In the genomic region with DNA sequence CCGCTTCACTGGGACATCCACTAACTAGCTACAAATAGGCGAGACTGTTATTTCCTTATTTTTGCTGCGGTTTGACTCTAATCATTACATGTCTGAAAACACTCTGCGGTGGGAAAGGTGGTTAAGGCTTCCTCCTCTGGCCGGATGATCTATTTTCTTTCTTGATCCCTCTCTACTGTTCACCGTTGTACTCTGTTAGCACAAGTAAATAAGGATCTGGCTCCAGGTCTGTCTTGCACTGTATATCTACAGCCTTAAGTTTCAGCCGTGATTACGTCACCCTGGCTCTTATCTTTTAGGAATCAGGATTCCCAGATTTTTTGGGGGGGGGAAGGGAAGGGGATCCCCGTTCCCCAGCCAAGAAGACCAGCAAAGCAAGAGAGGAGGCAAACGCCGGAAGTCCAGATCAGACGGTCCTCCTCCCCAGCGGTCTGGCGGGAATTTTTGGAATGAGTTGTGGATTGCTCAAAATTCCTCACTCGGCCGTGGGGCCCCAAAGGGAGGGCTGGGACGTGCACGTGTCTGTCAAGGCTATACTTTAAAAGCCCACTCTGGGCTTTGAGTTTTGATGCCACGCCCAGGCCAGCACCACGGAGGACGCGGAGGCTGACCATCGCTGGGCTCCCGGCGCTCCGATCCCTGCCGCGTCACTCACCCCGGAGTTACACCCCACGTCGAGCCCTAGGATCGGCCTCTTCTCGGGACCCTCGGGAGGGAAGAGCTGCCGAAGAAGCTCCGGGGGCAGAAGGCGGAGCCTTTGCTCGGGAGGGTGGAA, we compare ENCODE assay signal across 8 mouse cellular contexts. TPM values are rescaled to one million over a fixed set of nuclear protein-coding genes. Genes with fewer than 3 reads are reported as not detected.
A peak's percentile ranks its signal among the peaks of the same experiment; 100 is the strongest.
DNase-seq lines count a peak whose midpoint lies in the region; ATAC-seq and TF ChIP-seq lines count a peak whose summit lies in the region.

No protein-coding gene starts in this region.

- TF ChIP-seq CTCF in layer of hippocampus, adult 2 months (conservative IDR thresholded peaks at IDR 0.05): no peak

- H3K4me2 ChIP-seq in hindbrain, embryonic 15.5 days: peak overlapping the region; percentile 66
- H3K4me2 ChIP-seq in limb, embryonic 11.5 days (ENCODE audit: low read depth, severe bottlenecking): peak overlapping the region; percentile 79

- no peaks in the 10 kb centered on the region for H3K27me3 ChIP-seq in hindbrain, embryonic 15.5 days
- H3K27me3 ChIP-seq in limb, embryonic 11.5 days (ENCODE audit: control insufficient read depth, insufficient read depth, low read length): no peaks in the 10 kb centered on the region
- H3K27me3 ChIP-seq in midbrain, embryonic 10.5 days (ENCODE audit: low read depth, poor library complexity, severe bottlenecking): peaks cover 4% of the 10 kb centered on the region; the same call in 1 of the 2 replicates

- peak in 1 of 2 experiments; percentile 31 for DNase-seq in layer of hippocampus, adult 2 months (ENCODE audit: low spot score in 2 of 2)
- DNase-seq in layer of hippocampus, adult 9-10 months (ENCODE audit: low spot score): no peak
- DNase-seq in cerebellum, adult 9-10 months: peak; percentile 53
- peak; percentile 35 for DNase-seq in frontal cortex, postnatal 36 days (ENCODE audit: low spot score in 2 of 2)
- DNase-seq in limb, embryonic 11.5 days (ENCODE audit: low spot score): peak; percentile 76
- no peak for DNase-seq in midbrain, embryonic 10.5 days (ENCODE audit: low spot score)
- peak; percentile 32 for DNase-seq in skeletal muscle tissue, adult 2 months (ENCODE audit: low read depth, low spot score)

- peak; percentile 72 for ATAC-seq in hindbrain, embryonic 15.5 days (ENCODE audit: low FRiP score, low read depth)
- peak; percentile 71 for ATAC-seq in limb, embryonic 11.5 days (ENCODE audit: insufficient number of reproducible peaks, low FRiP score, low TSS enrichment, low read depth)

- peaks cover 6% of the 10 kb centered on the region; the same call in 1 of the 2 replicates for H3K36me3 ChIP-seq in hindbrain, embryonic 15.5 days
- peaks cover 4% of the 10 kb centered on the region; the same call in 1 of the 2 replicates for H3K36me3 ChIP-seq in limb, embryonic 11.5 days (ENCODE audit: control insufficient read depth, insufficient read depth, low read length)
- peaks cover 27% of the 10 kb centered on the region for H3K36me3 ChIP-seq in midbrain, embryonic 10.5 days

- H3K27ac ChIP-seq in layer of hippocampus, adult 2 months: peak overlapping the region; percentile 94
- H3K27ac ChIP-seq in hindbrain, embryonic 15.5 days (replicated peaks): peak overlapping the region; percentile 87
- H3K27ac ChIP-seq in limb, embryonic 11.5 days (replicated peaks; ENCODE audit: low read depth, low read length): peak overlapping the region; percentile 68
- peak overlapping the region; percentile 96 for H3K27ac ChIP-seq in midbrain, embryonic 10.5 days (replicated peaks)

- 5% methylated on average over 38 of the region's 38 CpGs for WGBS in hindbrain, embryonic 15.5 days
- WGBS in limb, embryonic 11.5 days: 6% methylated on average over 38 of the region's 38 CpGs
- WGBS in midbrain, embryonic 10.5 days: 8% methylated on average over 38 of the region's 38 CpGs

- H3K4me1 ChIP-seq in hindbrain, embryonic 15.5 days (replicated peaks): peaks cover 31% of the 10 kb centered on the region
- no peaks in the 10 kb centered on the region for H3K4me1 ChIP-seq in limb, embryonic 11.5 days (ENCODE audit: control insufficient read depth, insufficient read depth, low read length)
- H3K4me1 ChIP-seq in midbrain, embryonic 10.5 days: peaks cover 25% of the 10 kb centered on the region

- peak overlapping the region; percentile 94 for H3K4me3 ChIP-seq in layer of hippocampus, adult 2 months
- H3K4me3 ChIP-seq in hindbrain, embryonic 15.5 days: peak overlapping the region; percentile 72
- H3K4me3 ChIP-seq in limb, embryonic 11.5 days (ENCODE audit: low read depth, low read length): peak overlapping the region; percentile 71
- peak overlapping the region; percentile 83 for H3K4me3 ChIP-seq in midbrain, embryonic 10.5 days

- H3K9me3 ChIP-seq in hindbrain, embryonic 15.5 days: no peaks in the 10 kb centered on the region
- no peaks in the 10 kb centered on the region; the same call in 1 of the 2 replicates for H3K9me3 ChIP-seq in limb, embryonic 11.5 days (ENCODE audit: control insufficient read depth, low read length)
- H3K9me3 ChIP-seq in midbrain, embryonic 10.5 days (replicated peaks): no peaks in the 10 kb centered on the region; the same call in 1 of the 2 replicates

- peak overlapping the region; percentile 77 for H3K9ac ChIP-seq in hindbrain, embryonic 15.5 days
- H3K9ac ChIP-seq in limb, embryonic 11.5 days (ENCODE audit: low read length): peak overlapping the region; percentile 81

RNA-seq across cellular contexts. Expression of a gene that starts 0.5 kb away (rescaled TPM):
- total RNA-seq in layer of hippocampus, adult 2 months (2021): 1 to 10 TPM; 4.0 to 5.5 TPM
- 16.4 and 17.7 TPM in 2 replicates for polyA plus RNA-seq in hindbrain, embryonic 15.5 days (2015; fragmentation: Nextera tagmentation; extraction: Ambion mirVana)
- 17.8 and 20.2 TPM in 2 replicates for polyA plus RNA-seq in limb, embryonic 11.5 days (2014; fragmentation: Nextera tagmentation; extraction: Ambion mirVana)
- 21.3 and 22.1 TPM in 2 replicates for polyA plus RNA-seq in midbrain, embryonic 10.5 days (2016; fragmentation: Nextera tagmentation; extraction: Ambion mirVana)

RNA-seq across cellular contexts. Expression of a gene that starts 16.4 kb away (rescaled TPM):
- total RNA-seq in layer of hippocampus, adult 2 months (2021): 10 to 100 TPM; 17.1 to 18.5 TPM
- polyA plus RNA-seq in hindbrain, embryonic 15.5 days (2015; fragmentation: Nextera tagmentation; extraction: Ambion mirVana): 14.7 and 17.1 TPM in 2 replicates
- 14.2 and 15.6 TPM in 2 replicates for polyA plus RNA-seq in limb, embryonic 11.5 days (2014; fragmentation: Nextera tagmentation; extraction: Ambion mirVana)
- polyA plus RNA-seq in midbrain, embryonic 10.5 days (2016; fragmentation: Nextera tagmentation; extraction: Ambion mirVana): 11.0 and 11.3 TPM in 2 replicates

RNA-seq across cellular contexts. Expression of a gene that starts 54.0 kb away (rescaled TPM):
- 100 to 1,000 TPM; 394 to 431 TPM for total RNA-seq in layer of hippocampus, adult 2 months (2021)
- 42.2 and 48.7 TPM in 2 replicates for polyA plus RNA-seq in hindbrain, embryonic 15.5 days (2015; fragmentation: Nextera tagmentation; extraction: Ambion mirVana)
- polyA plus RNA-seq in limb, embryonic 11.5 days (2014; fragmentation: Nextera tagmentation; extraction: Ambion mirVana): 0.47 TPM in 1 of 2 replicates, not detected in the other
- polyA plus RNA-seq in midbrain, embryonic 10.5 days (2016; fragmentation: Nextera tagmentation; extraction: Ambion mirVana): 0.86 and 1.1 TPM in 2 replicates

Comparison
In these comparisons a context has a peak if more than half of its experiments do, and no peak if none do; other contexts are left out.
1. DNase-seq: peak in cerebellum, adult 9-10 months (single experiment), frontal cortex, postnatal 36 days (2 of 2), limb, embryonic 11.5 days (single experiment) and skeletal muscle tissue, adult 2 months (single experiment); none in layer of hippocampus, adult 9-10 months (single experiment) and midbrain, embryonic 10.5 days (single experiment).
2. RNA of a gene that starts 54.0 kb away (polyA plus RNA-seq): 42.2 to 48.7 TPM in hindbrain, embryonic 15.5 days; 0.86 to 1.1 TPM in midbrain, embryonic 10.5 days and 0.47 TPM in limb, embryonic 11.5 days; every median in the first group is over 10 times any median in the second.
3. Peak in every context shown above with its lines, with median percentiles within 50 percentile points of each other: H3K27ac ChIP-seq and H3K4me3 ChIP-seq.